Mouse (Mus musculus) liver, embryonic 11.5 days (tissue): ENCODE measurements around the gene Shbg. TPM values are rescaled to one million over a fixed set of nuclear protein-coding genes. Genes with fewer than 3 reads are reported as not detected.

Experiments used
- ATAC-seq: fragments of 200-750 bp; cut with Nextera tagmentation; replicated peaks from 2 replicates; pipeline ENCODE4 v1.8.0; 2017; ENCODE audit warnings: moderate number of reproducible peaks, mild to moderate bottlenecking, moderate TSS enrichment, moderate library complexity; ENCODE audit not compliant: low FRiP score
- DNase-seq: peaks from one replicate; pipeline ENCODE4 v3.0.0-alpha.2; 2017; ENCODE audit warnings: low spot score
- H3K27ac ChIP-seq: fragments of 300-500 bp; sonication (generic); 2 replicates; pipeline ENCODE4 v1.5.1; 2014; ENCODE audit warnings: mild to moderate bottlenecking, low read depth, low read length, control low read depth
- H3K27me3 ChIP-seq: fragments of 300-500 bp; sonication (generic); replicated peaks from 2 replicates; pipeline ENCODE4 v1.6.1; 2014; ENCODE audit warnings: low read length, mixed read lengths; ENCODE audit not compliant: control insufficient read depth, insufficient read depth
- H3K36me3 ChIP-seq: fragments of 300-500 bp; sonication (generic); 2 replicates; pipeline ENCODE4 v1.6.1; 2014; ENCODE audit warnings: mild to moderate bottlenecking, low read length, moderate library complexity, mixed read lengths; ENCODE audit not compliant: control insufficient read depth, insufficient read depth
- H3K4me1 ChIP-seq: fragments of 300-500 bp; sonication (generic); replicated peaks from 2 replicates; pipeline ENCODE4 v1.6.1; 2014; ENCODE audit warnings: low read length, mixed read lengths; ENCODE audit not compliant: control insufficient read depth, insufficient read depth
- H3K4me2 ChIP-seq: fragments of 300-500 bp; sonication (generic); 2 replicates; pipeline ENCODE4 v1.6.1; 2014; ENCODE audit warnings: mild to moderate bottlenecking, control low read depth, moderate library complexity
- H3K4me3 ChIP-seq: fragments of 300-500 bp; sonication (generic); 2 replicates; pipeline ENCODE4 v1.5.1; 2014; ENCODE audit warnings: low read depth, low read length, control low read depth
- H3K9ac ChIP-seq: fragments of 300-500 bp; sonication (generic); 2 replicates; pipeline ENCODE4 v1.6.1; 2014; ENCODE audit warnings: low read depth, low read length, control low read depth
- H3K9me3 ChIP-seq: fragments of 300-500 bp; sonication (generic); 2 replicates; pipeline ENCODE4 v1.6.1; 2016; ENCODE audit warnings: low read length, inconsistent platforms, mixed read lengths; ENCODE audit not compliant: control insufficient read depth
- WGBS: fragments of 180-500 bp; shearing (Covaris S2); extraction: QIAGEN DNeasy Blood & Tissue Kit; methylation state at CpG from one replicate; pipeline ENCODE4 v1.1.7; 2014; 5-methylcytosine and 5-hydroxymethylcytosine counted together
- polyA plus RNA-seq: library from polyadenylated mRNA; unstranded; fragments of >200 nt; fragmentation: Nextera tagmentation; extraction: Ambion mirVana; gene quantifications from 2 replicates; pipeline ENCODE4 v1.2.1, GENCODE M21; 2014

The Shbg gene
- 42.9 and 43.8 TPM in 2 replicates for polyA plus RNA-seq

DNA sequence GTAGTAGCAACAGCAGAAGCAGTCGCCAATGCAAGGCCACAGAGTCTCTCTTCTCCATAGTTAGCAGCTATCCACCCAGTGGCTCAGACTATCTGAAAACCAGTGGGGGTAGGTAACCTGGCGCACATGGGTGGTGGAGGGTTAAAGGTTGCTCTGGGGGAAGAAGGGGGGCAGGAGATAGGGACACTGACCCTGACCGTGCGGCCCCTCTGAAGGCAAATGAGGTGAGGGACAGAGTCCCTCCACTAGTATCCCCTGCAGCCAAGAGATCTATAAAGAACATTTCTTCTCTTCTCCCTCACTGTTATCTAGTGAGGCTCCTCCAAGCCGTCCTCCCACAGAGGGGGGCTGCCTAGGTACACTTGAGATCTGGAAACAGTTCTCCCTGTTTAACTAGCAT is at the start of gene Shbg:
TSS of gene Shbg (minus strand) at position 101 of the 400 bp plus-strand sequence.
- peaks cover 30% of the 10 kb centered on the region for H3K4me1 ChIP-seq
- peak within 1 kb of the TSS; percentile 11 for H3K4me3 ChIP-seq
- H3K27ac ChIP-seq: peak within 1 kb of the TSS; percentile 54
- H3K36me3 ChIP-seq: no peaks in the 10 kb centered on the region
- H3K9ac ChIP-seq: peak within 1 kb of the TSS; percentile 50
- H3K27me3 ChIP-seq: no peaks in the 10 kb centered on the region
- ATAC-seq (no peak; the same call in 1 of the 2 replicates), DNase-seq (no peak)
- WGBS: 45% methylated on average over 5 of the region's 5 CpGs
- peak within 1 kb of the TSS; percentile 51 for H3K4me2 ChIP-seq
- H3K9me3 ChIP-seq: no peaks in the 10 kb centered on the region

DNA sequence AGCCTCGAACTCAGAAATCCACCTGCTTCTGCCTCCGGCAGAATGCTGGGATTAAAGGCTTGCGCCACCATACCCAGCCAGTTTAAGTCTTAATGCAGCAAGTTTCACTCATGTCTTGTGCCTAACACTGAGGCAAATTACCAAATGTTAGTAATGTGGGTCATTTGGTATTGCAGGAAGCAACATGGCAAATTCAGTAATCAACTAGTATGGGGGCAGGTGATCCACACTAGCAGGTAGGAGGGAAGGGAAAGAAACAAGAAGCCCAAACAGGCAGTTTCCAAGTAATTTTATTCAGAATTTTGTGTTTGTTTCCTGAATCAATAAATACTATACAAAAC is 48.9 kb upstream of the Shbg start:
- H3K27ac ChIP-seq: no peak overlapping the region
- no peak overlapping the region for H3K9ac ChIP-seq
- peaks cover 51% of the 10 kb centered on the region for H3K36me3 ChIP-seq
- WGBS: 76% methylated on average over 3 of the region's 3 CpGs
- ATAC-seq (no peak), DNase-seq (no peak)
- peaks cover 28% of the 10 kb centered on the region for H3K4me1 ChIP-seq
- no peak overlapping the region for H3K4me3 ChIP-seq
- H3K4me2 ChIP-seq: no peak overlapping the region
- no peaks in the 10 kb centered on the region for H3K27me3 ChIP-seq
- H3K9me3 ChIP-seq: no peaks in the 10 kb centered on the region

DNA sequence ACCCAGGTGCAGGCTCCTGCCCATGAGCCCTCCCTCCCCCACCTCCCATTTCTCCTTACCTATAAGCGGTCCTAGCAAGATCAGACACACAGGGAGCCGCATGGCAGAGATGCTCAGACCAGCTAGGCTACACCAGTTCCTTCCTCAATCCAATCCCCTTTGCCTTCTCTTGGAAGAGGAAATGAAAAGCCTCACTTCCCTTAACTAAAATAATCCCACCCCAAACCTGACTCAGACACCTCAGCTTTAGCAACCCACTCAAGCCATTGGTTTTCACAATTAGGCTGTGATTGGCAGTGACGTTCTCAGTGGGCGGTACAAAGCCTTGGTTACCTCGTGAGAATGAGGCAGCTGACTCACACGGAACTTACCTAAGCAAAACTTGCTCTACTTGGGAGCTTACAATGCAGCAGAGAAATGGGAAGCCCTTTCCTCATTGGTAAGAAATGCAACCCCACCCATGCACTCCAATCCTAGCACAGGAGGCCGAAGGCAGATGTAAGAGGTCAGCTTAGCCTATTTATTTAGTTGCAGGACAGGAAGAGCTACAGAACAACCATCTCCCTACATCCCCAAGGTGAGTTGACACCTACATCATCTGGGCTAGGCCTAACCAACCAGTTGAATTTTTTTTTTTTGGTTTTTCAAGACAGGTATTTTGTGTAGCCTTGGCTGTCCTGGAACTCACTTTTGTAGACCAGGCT is 48.4 kb upstream of the Shbg start, which contains the start of gene Cd68:
TSS of gene Cd68 (minus strand) at position 193 of the 704 bp plus-strand sequence.
- Histone ChIP-seq H3K4me1 (peaks cover 33% of the 10 kb centered on the region), H3K4me2 (peak within 1 kb of the TSS; percentile 13), H3K9me3 (no peaks in the 10 kb centered on the region), H3K27ac (peak within 1 kb of the TSS; percentile 39; the same call in 1 of the 2 replicates), H3K36me3 (peaks cover 51% of the 10 kb centered on the region), H3K27me3 (no peaks in the 10 kb centered on the region), H3K4me3 (no peak within 1 kb of the TSS; the same call in 1 of the 2 replicates), H3K9ac (no peak within 1 kb of the TSS)
- DNase-seq: no peak
- 18% methylated on average over 7 of the region's 7 CpGs for WGBS
- ATAC-seq: 0 out of 2 replicates have a peak, but pooled peaks have one; percentile 5

DNA sequence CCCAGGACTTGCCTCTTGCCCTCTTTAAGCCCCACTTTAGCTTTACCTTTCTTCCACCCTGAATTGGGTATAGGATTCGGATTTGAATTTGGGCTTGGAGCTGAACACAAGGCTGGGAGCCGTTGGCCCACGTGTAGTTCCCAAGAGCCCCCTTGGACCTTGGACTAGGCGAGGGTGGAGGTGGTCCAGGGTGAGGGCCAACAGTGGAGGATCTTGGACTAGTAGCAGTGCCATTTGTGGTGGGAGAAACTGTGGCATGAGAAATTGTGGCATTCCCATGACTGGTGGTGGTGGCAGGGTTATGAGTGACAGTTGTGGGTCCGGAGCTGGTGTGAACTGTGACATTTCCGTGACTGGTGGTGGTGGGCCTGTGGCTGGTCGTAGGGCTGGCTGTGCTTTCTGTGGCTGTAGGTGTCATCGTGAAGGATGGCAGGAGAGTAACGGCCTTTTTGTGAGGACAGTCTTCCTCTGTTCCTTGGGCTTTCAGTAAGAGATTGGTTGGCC is 47.8 kb upstream of the Shbg start:
- H3K27ac ChIP-seq: 0 out of 2 replicates have a peak overlapping the region, but pooled peaks have one; percentile 39
- peaks cover 37% of the 10 kb centered on the region for H3K4me1 ChIP-seq
- peaks cover 45% of the 10 kb centered on the region for H3K36me3 ChIP-seq
- H3K9me3 ChIP-seq: no peaks in the 10 kb centered on the region
- H3K4me3 ChIP-seq: no peak overlapping the region; the same call in 1 of the 2 replicates
- DNase-seq (no peak), ATAC-seq (no peak)
- peak overlapping the region; percentile 13; the same call in 1 of the 2 replicates for H3K4me2 ChIP-seq
- WGBS: 71% methylated on average over 9 of the region's 9 CpGs
- no peaks in the 10 kb centered on the region for H3K27me3 ChIP-seq
- no peak overlapping the region for H3K9ac ChIP-seq

DNA sequence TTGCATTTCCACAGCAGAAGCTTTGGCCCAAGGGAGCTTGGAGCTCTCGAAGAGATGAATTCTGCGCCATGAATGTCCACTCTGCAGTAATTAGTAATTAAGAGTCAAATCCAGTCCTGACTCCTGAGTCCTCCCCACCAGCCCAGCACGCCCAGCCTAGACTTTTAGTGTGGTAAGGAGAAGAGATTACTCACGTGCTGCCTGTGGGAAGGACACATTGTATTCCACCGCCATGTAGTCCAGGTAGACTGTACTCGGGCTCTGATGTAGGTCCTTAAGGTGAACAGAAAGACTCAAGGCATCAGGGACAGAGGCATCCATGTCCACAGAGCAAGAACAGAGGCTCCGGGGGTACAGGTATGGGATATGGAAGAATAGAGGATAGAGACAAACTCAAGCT is 47.1 kb upstream of the Shbg start:
- H3K9me3 ChIP-seq: no peaks in the 10 kb centered on the region
- no peak for ATAC-seq
- peak overlapping the region; percentile 19; the same call in 1 of the 2 replicates for H3K4me3 ChIP-seq
- H3K9ac ChIP-seq: no peak overlapping the region
- no peak for DNase-seq
- H3K27me3 ChIP-seq: no peaks in the 10 kb centered on the region
- H3K4me1 ChIP-seq: peaks cover 32% of the 10 kb centered on the region
- peaks cover 39% of the 10 kb centered on the region for H3K36me3 ChIP-seq
- no peak overlapping the region; the same call in 1 of the 2 replicates for H3K27ac ChIP-seq
- peak overlapping the region; percentile 13 for H3K4me2 ChIP-seq
- WGBS: 90% methylated on average over 7 of the region's 7 CpGs

DNA sequence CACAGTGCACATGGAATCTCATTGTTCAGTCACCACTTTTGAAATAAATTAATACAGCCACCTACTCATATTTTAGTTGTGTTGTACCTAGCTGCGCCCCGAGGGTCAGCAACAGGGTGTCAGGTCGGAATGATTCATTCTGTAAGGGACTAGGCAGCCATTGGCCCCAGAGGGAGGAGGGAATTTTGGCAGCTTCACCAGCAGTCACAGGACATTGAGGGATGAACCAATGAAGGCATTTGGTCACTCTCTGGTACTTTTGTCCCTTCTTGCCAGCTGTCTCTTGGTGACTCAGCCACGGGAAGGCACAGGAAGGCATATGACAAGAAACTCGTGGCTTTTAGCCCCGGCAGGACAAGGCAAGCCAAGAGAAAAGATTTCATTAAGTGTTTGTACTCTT is 46.1 kb upstream of the Shbg start:
- H3K4me1 ChIP-seq: peaks cover 23% of the 10 kb centered on the region
- H3K4me2 ChIP-seq: peak overlapping the region; percentile 75
- 78% methylated on average over 6 of the region's 6 CpGs for WGBS
- H3K36me3 ChIP-seq: peaks cover 33% of the 10 kb centered on the region
- no peaks in the 10 kb centered on the region for H3K9me3 ChIP-seq
- DNase-seq: no peak
- peak overlapping the region; percentile 81 for H3K9ac ChIP-seq
- H3K27me3 ChIP-seq: no peaks in the 10 kb centered on the region
- ATAC-seq: no peak
- peak overlapping the region; percentile 60 for H3K4me3 ChIP-seq
- peak overlapping the region; percentile 94; the same call in 1 of the 2 replicates for H3K27ac ChIP-seq

DNA sequence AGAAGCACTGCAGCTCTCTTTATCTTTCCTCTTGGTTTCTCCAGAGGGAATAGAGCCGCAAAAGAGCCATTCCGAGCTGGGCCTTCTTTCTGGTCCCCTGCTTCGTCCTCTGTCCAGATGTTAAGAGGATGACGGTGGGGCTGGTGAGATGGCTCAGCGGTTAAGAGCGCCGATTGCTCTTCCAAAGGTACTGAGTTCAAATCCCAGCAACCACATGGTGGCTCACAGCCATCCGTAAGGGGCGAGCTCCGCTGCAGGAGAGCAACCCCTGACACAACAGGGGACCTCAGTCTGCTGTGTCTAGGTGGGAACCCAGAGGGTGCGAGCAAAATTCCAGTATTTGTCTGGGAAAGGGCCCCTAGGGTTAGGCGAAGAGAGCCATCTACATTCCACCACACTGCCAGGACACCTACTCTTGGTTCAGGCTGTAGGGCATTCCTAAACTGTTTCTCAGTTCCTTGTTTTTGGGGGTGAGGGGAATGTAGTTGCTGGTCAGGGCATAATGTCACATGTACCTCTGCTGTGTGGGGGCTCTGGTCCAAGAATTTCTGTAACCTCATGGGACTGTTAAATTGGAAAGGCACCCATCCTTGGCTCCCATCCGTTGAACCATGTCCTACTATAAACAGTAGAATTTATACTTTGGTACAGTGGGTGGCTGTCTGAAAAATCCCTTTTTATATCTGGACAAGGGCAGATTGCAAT is 45.4 kb upstream of the Shbg start:
- H3K4me2 ChIP-seq: peak overlapping the region; percentile 75
- peak overlapping the region; percentile 94 for H3K27ac ChIP-seq
- DNase-seq (no peak), ATAC-seq (no peak)
- H3K4me1 ChIP-seq: peaks cover 23% of the 10 kb centered on the region
- peaks cover 28% of the 10 kb centered on the region for H3K36me3 ChIP-seq
- no peaks in the 10 kb centered on the region for H3K9me3 ChIP-seq
- peak overlapping the region; percentile 81 for H3K9ac ChIP-seq
- WGBS: 68% methylated on average over 13 of the region's 13 CpGs
- H3K27me3 ChIP-seq: no peaks in the 10 kb centered on the region
- peak overlapping the region; percentile 60 for H3K4me3 ChIP-seq

DNA sequence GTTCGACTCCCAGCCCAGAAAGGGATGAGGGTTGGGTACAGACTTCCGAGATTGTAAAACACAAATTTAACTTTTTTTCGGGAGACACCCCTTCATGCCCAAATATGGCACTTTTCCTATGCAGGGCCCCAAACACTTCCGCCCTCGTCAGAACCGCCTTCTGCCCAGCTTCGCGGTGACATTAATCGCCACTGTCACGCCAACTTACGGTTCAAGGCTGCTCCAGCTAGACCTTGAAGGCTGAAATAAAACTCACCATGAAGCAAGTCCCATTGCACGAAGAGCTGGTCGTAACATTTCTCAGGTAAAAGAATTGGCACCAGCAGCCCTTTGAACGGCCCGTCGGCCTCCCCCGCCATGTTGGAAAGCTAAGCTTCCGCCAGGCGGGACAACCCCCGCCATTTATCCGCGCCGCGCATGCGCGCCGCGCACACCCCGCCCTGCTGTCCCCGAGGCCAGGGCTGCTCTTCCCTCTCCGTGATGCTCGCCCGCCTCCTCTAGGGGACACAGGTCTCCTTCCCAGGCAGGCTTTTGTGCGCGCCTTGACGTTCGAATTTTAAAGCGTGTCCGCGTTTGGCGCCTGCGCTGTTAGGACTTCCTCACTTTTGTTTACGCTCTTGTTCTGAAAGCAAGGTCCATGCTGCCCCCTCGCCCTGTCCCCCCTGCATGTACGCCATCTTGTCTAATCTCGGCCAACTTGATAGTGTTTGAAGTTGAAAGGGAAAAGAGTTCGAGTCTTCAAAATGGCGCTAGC is 44.7 kb upstream of the Shbg start, which contains the start of gene Mpdu1:
TSS of gene Mpdu1 (minus strand) at position 430 of the 754 bp plus-strand sequence.
- peaks cover 29% of the 10 kb centered on the region for H3K36me3 ChIP-seq
- H3K4me1 ChIP-seq: peaks cover 23% of the 10 kb centered on the region
- peak within 1 kb of the TSS; percentile 60 for H3K4me3 ChIP-seq
- peak within 1 kb of the TSS; percentile 81 for H3K9ac ChIP-seq
- under 1% methylated on average over 48 of the region's 48 CpGs for WGBS
- no peaks in the 10 kb centered on the region for H3K27me3 ChIP-seq
- ATAC-seq (peak; percentile 90), DNase-seq (peak; percentile 95)
- peak within 1 kb of the TSS; percentile 94 for H3K27ac ChIP-seq
- H3K9me3 ChIP-seq: no peaks in the 10 kb centered on the region
- peak within 1 kb of the TSS; percentile 75 for H3K4me2 ChIP-seq
